Mouse (Mus musculus): ENCODE data around the gene Gba2. TPM values are rescaled to one million over a fixed set of nuclear protein-coding genes. Genes with fewer than 3 reads are reported as not detected.

Gba2 gene
- polyA plus RNA-seq, 1 experiment from 2014 or later, result 32.0 TPM

Other genes with a start within 250 kb of the Gba2 start
- 15.7 and 18.1 TPM in 2 replicates for gene Rusc2, start 196.9 kb downstream of the Gba2 start, polyA plus RNA-seq (2016; fragmentation: Nextera tagmentation; extraction: Ambion mirVana)
- gene Fam166b, start 149.7 kb downstream of the Gba2 start, polyA plus RNA-seq (2016; fragmentation: Nextera tagmentation; extraction: Ambion mirVana), result 0.27 TPM in 1 of 2 replicates, not detected in the other
- gene Tesk1, start 136.9 kb downstream of the Gba2 start, polyA plus RNA-seq (2016; fragmentation: Nextera tagmentation; extraction: Ambion mirVana), result 15.4 and 16.5 TPM in 2 replicates
- gene Cd72, start 124.2 kb downstream of the Gba2 start, polyA plus RNA-seq (2016; fragmentation: Nextera tagmentation; extraction: Ambion mirVana), result 3.5 and 3.7 TPM in 2 replicates
- not detected in 2 replicates for gene Sit1, start 95.1 kb downstream of the Gba2 start, polyA plus RNA-seq (2016; fragmentation: Nextera tagmentation; extraction: Ambion mirVana)
- gene Ccdc107, start 86.0 kb downstream of the Gba2 start, polyA plus RNA-seq (2016; fragmentation: Nextera tagmentation; extraction: Ambion mirVana), result 57.4 and 62.3 TPM in 2 replicates
- gene Arhgef39, start 79.2 kb downstream of the Gba2 start, polyA plus RNA-seq (2016; fragmentation: Nextera tagmentation; extraction: Ambion mirVana), result 43.6 and 44.1 TPM in 2 replicates
- gene Car9, start 71.9 kb downstream of the Gba2 start, polyA plus RNA-seq (2016; fragmentation: Nextera tagmentation; extraction: Ambion mirVana), result 1.3 and 1.6 TPM in 2 replicates
- 151 and 177 TPM in 2 replicates for gene Tpm2, start 55.1 kb downstream of the Gba2 start, polyA plus RNA-seq (2016; fragmentation: Nextera tagmentation; extraction: Ambion mirVana)
- gene Creb3, start 16.5 kb downstream of the Gba2 start, polyA plus RNA-seq (2016; fragmentation: Nextera tagmentation; extraction: Ambion mirVana), result 43.5 and 49.9 TPM in 2 replicates
- gene Tln1, start 16.2 kb downstream of the Gba2 start, polyA plus RNA-seq (2016; fragmentation: Nextera tagmentation; extraction: Ambion mirVana), result 71.0 and 73.9 TPM in 2 replicates
- 33.8 and 37.7 TPM in 2 replicates for gene Rgp1, start 158 bp downstream of the Gba2 start, polyA plus RNA-seq (2016; fragmentation: Nextera tagmentation; extraction: Ambion mirVana)
- 1.5 and 2.1 TPM in 2 replicates for gene Msmp, start 5.6 kb upstream of the Gba2 start, polyA plus RNA-seq (2016; fragmentation: Nextera tagmentation; extraction: Ambion mirVana)
- gene Npr2, start 53.1 kb upstream of the Gba2 start, polyA plus RNA-seq (2016; fragmentation: Nextera tagmentation; extraction: Ambion mirVana), result 25.1 and 29.7 TPM in 2 replicates
- 1.8 and 1.9 TPM in 2 replicates for gene Spag8, start 74.7 kb upstream of the Gba2 start, polyA plus RNA-seq (2016; fragmentation: Nextera tagmentation; extraction: Ambion mirVana)
- 79.3 and 85.8 TPM in 2 replicates for gene Hint2, start 77.6 kb upstream of the Gba2 start, polyA plus RNA-seq (2016; fragmentation: Nextera tagmentation; extraction: Ambion mirVana)
- 7.7 and 8.4 TPM in 2 replicates for gene Tmem8b, start 90.1 kb upstream of the Gba2 start, polyA plus RNA-seq (2016; fragmentation: Nextera tagmentation; extraction: Ambion mirVana)
- 2.4 and 2.6 TPM in 2 replicates for gene Fam221b, start 90.3 kb upstream of the Gba2 start, polyA plus RNA-seq (2016; fragmentation: Nextera tagmentation; extraction: Ambion mirVana)
- gene Olfr70, start 121.9 kb upstream of the Gba2 start, polyA plus RNA-seq (2016; fragmentation: Nextera tagmentation; extraction: Ambion mirVana), result not detected in 2 replicates
- gene Olfr71, start 131.4 kb upstream of the Gba2 start, polyA plus RNA-seq (2016; fragmentation: Nextera tagmentation; extraction: Ambion mirVana), result 0.06 TPM in 1 of 2 replicates, not detected in the other
- gene Hrct1, start 148.3 kb upstream of the Gba2 start, polyA plus RNA-seq (2016; fragmentation: Nextera tagmentation; extraction: Ambion mirVana), result 0.15 and 0.43 TPM in 2 replicates
- gene Spaar, start 151.2 kb upstream of the Gba2 start, polyA plus RNA-seq (2016; fragmentation: Nextera tagmentation; extraction: Ambion mirVana), result not detected in 2 replicates
- gene Olfr159, start 192.1 kb upstream of the Gba2 start, polyA plus RNA-seq (2016; fragmentation: Nextera tagmentation; extraction: Ambion mirVana), result not detected in 2 replicates
- 0.09 and 0.31 TPM in 2 replicates for gene Olfr156, start 245.0 kb upstream of the Gba2 start, polyA plus RNA-seq (2016; fragmentation: Nextera tagmentation; extraction: Ambion mirVana)